In genomic region chr5:100158791-100159637, GRCm38 (mm10) we compare ENCODE assay signal across 7 mouse cellular contexts. TPM values are rescaled to one million over a fixed set of nuclear protein-coding genes. Genes with fewer than 3 reads are reported as not detected.
DNase-seq lines count a peak whose midpoint lies in the region; ATAC-seq and TF ChIP-seq lines count a peak whose summit lies in the region.

No protein-coding gene starts in this region.

- DNase-seq in T-cell, adult 2 months (ENCODE audit: low spot score) = peak; percentile 1
- peak; percentile 56 for DNase-seq in brain, embryonic 14.5 days (ENCODE audit: low read depth)
- DNase-seq in left cerebral cortex, postnatal 36 days (ENCODE audit: low spot score in 2 of 2) = peak; percentile 33 to 42

- H3K27ac ChIP-seq in forebrain, embryonic 12.5 days = peak overlapping the region; percentile 50; the same call in 1 of the 2 replicates
- peak overlapping the region; percentile 69 for H3K27ac ChIP-seq in hindbrain, embryonic 13.5 days
- H3K27ac ChIP-seq in stomach, embryonic 15.5 days = no peak overlapping the region

- no peaks in the 10 kb centered on the region for H3K36me3 ChIP-seq in forebrain, embryonic 12.5 days (replicated peaks)
- H3K36me3 ChIP-seq in hindbrain, embryonic 13.5 days = no peaks in the 10 kb centered on the region
- H3K36me3 ChIP-seq in megakaryocyte, embryonic 14.5 days (replicated peaks; ENCODE audit: low read length) = no peaks in the 10 kb centered on the region
- H3K36me3 ChIP-seq in stomach, embryonic 15.5 days = no peaks in the 10 kb centered on the region

- peak overlapping the region; percentile 85 for H3K4me3 ChIP-seq in forebrain, embryonic 12.5 days (replicated peaks)
- peak overlapping the region; percentile 81 for H3K4me3 ChIP-seq in hindbrain, embryonic 13.5 days
- H3K4me3 ChIP-seq in megakaryocyte, embryonic 14.5 days (replicated peaks) = peak overlapping the region; percentile 91
- peak overlapping the region; percentile 69 for H3K4me3 ChIP-seq in stomach, embryonic 15.5 days (replicated peaks)

- H3K9me3 ChIP-seq in forebrain, embryonic 12.5 days = no peaks in the 10 kb centered on the region
- no peaks in the 10 kb centered on the region for H3K9me3 ChIP-seq in hindbrain, embryonic 13.5 days
- no peaks in the 10 kb centered on the region for H3K9me3 ChIP-seq in megakaryocyte, embryonic 14.5 days
- H3K9me3 ChIP-seq in stomach, embryonic 15.5 days = no peaks in the 10 kb centered on the region

- TF ChIP-seq CTCF in brain, embryonic 14.5 days (IDR thresholded peaks at IDR 0.05; ENCODE audit: borderline replicate concordance, extremely low read depth, insufficient read depth, insufficient read length) = no peak

- H3K27me3 ChIP-seq in forebrain, embryonic 12.5 days = peaks cover 42% of the 10 kb centered on the region
- peaks cover 15% of the 10 kb centered on the region for H3K27me3 ChIP-seq in hindbrain, embryonic 13.5 days
- H3K27me3 ChIP-seq in megakaryocyte, embryonic 14.5 days (replicated peaks) = peaks cover 74% of the 10 kb centered on the region
- H3K27me3 ChIP-seq in stomach, embryonic 15.5 days (replicated peaks) = no peaks in the 10 kb centered on the region; the same call in 1 of the 2 replicates

- H3K4me2 ChIP-seq in forebrain, embryonic 12.5 days = peak overlapping the region; percentile 99
- peak overlapping the region; percentile 91 for H3K4me2 ChIP-seq in hindbrain, embryonic 13.5 days
- peak overlapping the region; percentile 99 for H3K4me2 ChIP-seq in stomach, embryonic 15.5 days

- peak; percentile 84 for ATAC-seq in forebrain, embryonic 12.5 days (ENCODE audit: low FRiP score)
- peak; percentile 71 for ATAC-seq in hindbrain, embryonic 13.5 days (ENCODE audit: low FRiP score)
- ATAC-seq in stomach, embryonic 15.5 days (ENCODE audit: insufficient read depth, low FRiP score, low read depth) = peak; percentile 65

- WGBS in forebrain, embryonic 12.5 days = under 1% methylated on average over 91 of the region's 101 CpGs
- WGBS in hindbrain, embryonic 13.5 days = under 1% methylated on average over 73 of the region's 101 CpGs
- under 1% methylated on average over 78 of the region's 101 CpGs for WGBS in stomach, embryonic 15.5 days

- H3K9ac ChIP-seq in forebrain, embryonic 12.5 days = peak overlapping the region; percentile 85
- H3K9ac ChIP-seq in hindbrain, embryonic 13.5 days = peak overlapping the region; percentile 90
- H3K9ac ChIP-seq in stomach, embryonic 15.5 days = peak overlapping the region; percentile 44; the same call in 1 of the 2 replicates

- intact Hi-C loops in left cerebral cortex, postnatal 36 days (cut with DNase I) = loop anchor here (5.0 kb wide), 1 partner anchor 67 kb away; no protein-coding TSS in a partner anchor

- peaks cover 14% of the 10 kb centered on the region for H3K4me1 ChIP-seq in forebrain, embryonic 12.5 days
- H3K4me1 ChIP-seq in hindbrain, embryonic 13.5 days (replicated peaks) = peaks cover 13% of the 10 kb centered on the region
- H3K4me1 ChIP-seq in megakaryocyte, embryonic 14.5 days = peaks cover 14% of the 10 kb centered on the region
- H3K4me1 ChIP-seq in stomach, embryonic 15.5 days = peaks cover 6% of the 10 kb centered on the region; the same call in 1 of the 2 replicates

- 0 out of 2 replicates have a peak, but pooled peaks have one; percentile 13 for TF ChIP-seq POLR2A in brain, embryonic 14.5 days (IDR thresholded peaks at IDR 0.05; ENCODE audit: borderline replicate concordance, extremely low read depth, insufficient read depth, insufficient read length, poor library complexity, severe bottlenecking)

RNA-seq across cellular contexts. Expression of gene Tmem150c, which starts 0.6 kb away (rescaled TPM):
- polyA plus RNA-seq in brain, embryonic 14.5 days (2012; rRNA removed) = 14.3 and 23.2 TPM in 2 replicates
- polyA plus RNA-seq in forebrain, embryonic 12.5 days (2016; fragmentation: Nextera tagmentation; extraction: Ambion mirVana) = 5.8 and 6.3 TPM in 2 replicates
- polyA plus RNA-seq in hindbrain, embryonic 13.5 days (2015; fragmentation: Nextera tagmentation; extraction: Ambion mirVana) = 19.4 and 19.6 TPM in 2 replicates
- 10 to 100 TPM; 37.6 to 43.7 TPM for total RNA-seq in left cerebral cortex, postnatal 36 days (2021)
- polyA plus RNA-seq in megakaryocyte, embryonic 14.5 days (2012; ENCODE audit: insufficient read depth, low replicate concordance) = 0.11 TPM in 1 of 2 replicates, not detected in the other
- polyA plus RNA-seq in stomach, embryonic 15.5 days (2015; fragmentation: Nextera tagmentation; extraction: Ambion mirVana) = 4.0 and 4.7 TPM in 2 replicates

Comparison
In these comparisons a context has a peak if more than half of its experiments do, and no peak if none do; other contexts are left out.
1. DNase-seq: peak in every context shown above with its lines; median percentile 56 in brain, embryonic 14.5 days; 38 in left cerebral cortex, postnatal 36 days; 1 in T-cell, adult 2 months.